Mouse (Mus musculus) embryonic fibroblast, embryonic 13.5 days (primary cell): ENCODE data around the gene Tlx2.

Experiments
- CTCF ChIP-seq: IDR thresholded peaks from 2 replicates; pipeline ENCODE4 v1.5.1; 2011; ENCODE audit warnings: mild to moderate bottlenecking, control low read depth, low read length, moderate library complexity, borderline replicate concordance; ENCODE audit not compliant: insufficient read depth
- POLR2A ChIP-seq: IDR thresholded peaks from 2 replicates; pipeline ENCODE4 v1.6.1; 2011; ENCODE audit warnings: low read depth, mild to moderate bottlenecking, control low read depth, low read length, moderate library complexity

GRCm38 (mm10) chr6:83092416-83093127 lies 22.5 kb upstream of the Tlx2 start:
- TF ChIP-seq POLR2A: no peak
- no peak for TF ChIP-seq CTCF
